Mouse (Mus musculus) embryonic facial prominence, embryonic 11.5 days (tissue): ENCODE results near the gene Cyp2w1. TPM values are rescaled to one million over a fixed set of nuclear protein-coding genes. Genes with fewer than 3 reads are reported as not detected.
"Not testable (repeated sequence)": the region's sequence is repeated elsewhere in the genome, so short reads cannot be mapped to it uniquely, and the experiment has no call there.

ENCODE experiments used
- ATAC-seq: fragments of 200-750 bp; cut with Nextera tagmentation; replicated peaks from 2 replicates; pipeline ENCODE4 v1.8.0; 2017; ENCODE audit warnings: low read depth; ENCODE audit not compliant: insufficient number of reproducible peaks, low FRiP score, low TSS enrichment
- DNase-seq: peaks from one replicate; pipeline ENCODE4 v3.0.0-alpha.2; 2015; ENCODE audit warnings: low spot score
- H3K27ac ChIP-seq: fragments of 300-500 bp; sonication (generic); replicated peaks from 2 replicates; pipeline ENCODE4 v1.5.1; 2014; ENCODE audit warnings: mild to moderate bottlenecking, low read depth, low read length, control low read depth
- H3K27me3 ChIP-seq: fragments of 300-500 bp; sonication (generic); 2 replicates; pipeline ENCODE4 v1.6.1; 2014; ENCODE audit warnings: mild to moderate bottlenecking, low read length, moderate library complexity, mixed read lengths; ENCODE audit not compliant: control insufficient read depth, insufficient read depth
- H3K36me3 ChIP-seq: fragments of 300-500 bp; sonication (generic); replicated peaks from 2 replicates; pipeline ENCODE4 v1.6.1; 2014; ENCODE audit warnings: low read depth, mild to moderate bottlenecking, low read length, moderate library complexity, mixed read lengths; ENCODE audit not compliant: control insufficient read depth, insufficient read depth
- H3K4me1 ChIP-seq: fragments of 300-500 bp; sonication (generic); 2 replicates; pipeline ENCODE4 v1.6.1; 2014; ENCODE audit warnings: low read length, mixed read lengths; ENCODE audit not compliant: control insufficient read depth, insufficient read depth
- H3K4me2 ChIP-seq: fragments of 300-500 bp; sonication (generic); 2 replicates; pipeline ENCODE4 v1.6.1; 2014; ENCODE audit warnings: low read depth, mild to moderate bottlenecking, control low read depth, low read length, moderate library complexity
- H3K4me3 ChIP-seq: fragments of 300-500 bp; sonication (generic); 2 replicates; pipeline ENCODE4 v1.5.1; 2014; ENCODE audit warnings: low read depth, low read length, control low read depth
- H3K9ac ChIP-seq: fragments of 300-500 bp; sonication (generic); replicated peaks from 2 replicates; pipeline ENCODE4 v1.6.1; 2014; ENCODE audit warnings: mild to moderate bottlenecking, control low read depth, low read length
- H3K9me3 ChIP-seq: fragments of 300-500 bp; sonication (generic); replicated peaks from 2 replicates; pipeline ENCODE4 v1.6.1; 2016; ENCODE audit warnings: mild to moderate bottlenecking, low read length, inconsistent platforms, mixed read lengths; ENCODE audit not compliant: control insufficient read depth
- WGBS: fragments of 180-500 bp; shearing (Covaris S2); extraction: QIAGEN DNeasy Blood & Tissue Kit; methylation state at CpG from one replicate; pipeline ENCODE4 v1.1.7; 2014; 5-methylcytosine and 5-hydroxymethylcytosine counted together
- polyA plus RNA-seq: library from polyadenylated mRNA; unstranded; fragments of >200 nt; fragmentation: Nextera tagmentation; extraction: Ambion mirVana; gene quantifications from 2 replicates; pipeline ENCODE4 v1.2.1, GENCODE M21; 2014

The Cyp2w1 gene
- polyA plus RNA-seq, 1 experiment from 2014 or later: 0.41 TPM

GRCm38 (mm10) chr5:139326111-139326696, 26.2 kb upstream of the Cyp2w1 start:
- Histone ChIP-seq H3K36me3 (no peaks in the 10 kb centered on the region), H3K9me3 (no peaks in the 10 kb centered on the region), H3K4me1 (no peaks in the 10 kb centered on the region), H3K27ac (no peak overlapping the region), H3K27me3 (peaks cover 27% of the 10 kb centered on the region), H3K4me3 (no peak overlapping the region), H3K9ac (no peak overlapping the region), H3K4me2 (no peak overlapping the region)
- DNase-seq (no peak), ATAC-seq (no peak)
- 70% methylated on average over 13 of the region's 13 CpGs for WGBS

DNA sequence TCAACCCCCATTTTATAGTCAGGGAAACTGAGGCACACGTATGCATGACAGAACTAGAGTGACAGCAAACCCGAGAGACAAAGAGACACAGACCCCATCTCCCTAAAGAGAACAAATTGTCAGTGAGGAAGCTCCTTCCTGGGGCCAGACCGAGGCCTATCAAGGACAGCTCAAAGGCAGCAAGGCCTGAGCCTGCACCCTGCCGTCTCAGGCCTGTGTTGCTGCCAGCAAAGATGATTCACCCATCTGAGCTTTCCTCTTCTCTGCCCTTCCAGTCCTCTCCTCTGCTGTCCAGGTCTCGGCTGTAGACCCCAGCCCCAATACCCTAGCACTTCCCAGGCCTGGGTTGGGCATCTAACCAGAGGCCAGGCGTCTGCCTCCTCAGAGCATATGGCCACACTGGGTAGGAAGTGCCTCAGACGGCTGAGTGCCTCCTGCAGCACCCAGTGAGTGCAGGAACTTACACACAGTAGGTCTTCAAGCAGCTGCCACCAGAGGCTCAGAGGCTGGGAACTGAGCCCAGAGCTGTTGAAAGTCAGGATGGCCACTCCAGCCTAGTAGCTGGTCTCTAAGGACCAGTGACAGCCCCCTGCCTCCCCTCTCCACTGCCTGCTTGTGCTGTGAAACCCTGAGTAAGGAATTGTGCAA, 25.3 kb upstream of the Cyp2w1 start:
- Histone ChIP-seq H3K4me3 (no peak overlapping the region), H3K27ac (no peak overlapping the region), H3K9me3 (no peaks in the 10 kb centered on the region), H3K36me3 (no peaks in the 10 kb centered on the region), H3K4me2 (no peak overlapping the region), H3K4me1 (no peaks in the 10 kb centered on the region), H3K9ac (no peak overlapping the region), H3K27me3 (peaks cover 27% of the 10 kb centered on the region)
- 73% methylated on average over 7 of the region's 7 CpGs for WGBS
- DNase-seq (no peak), ATAC-seq (no peak)

DNA sequence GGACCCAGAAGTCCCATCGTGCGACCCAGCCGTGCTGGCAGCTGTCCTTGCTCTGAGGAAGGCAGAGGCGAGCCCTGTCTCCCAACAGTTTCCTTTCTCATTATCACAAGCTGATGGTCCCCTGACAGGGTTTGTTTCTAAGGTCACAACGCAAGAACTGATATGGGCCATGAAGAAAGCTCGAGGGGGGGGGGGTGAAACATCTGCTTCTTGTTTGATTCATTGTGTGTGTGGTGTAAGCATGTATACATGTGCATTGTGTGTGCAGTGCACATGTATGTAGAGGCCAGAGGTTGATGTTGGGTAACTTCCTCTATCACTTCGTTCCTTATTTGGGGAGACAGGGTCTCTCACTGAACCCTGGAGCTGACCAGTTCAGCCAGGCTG, 24.8 kb upstream of the Cyp2w1 start:
- 76% methylated on average over 7 of the region's 7 CpGs for WGBS
- Histone ChIP-seq H3K27ac (no peak overlapping the region), H3K36me3 (no peaks in the 10 kb centered on the region), H3K4me2 (no peak overlapping the region), H3K27me3 (peaks cover 27% of the 10 kb centered on the region), H3K4me1 (no peaks in the 10 kb centered on the region), H3K9me3 (no peaks in the 10 kb centered on the region), H3K4me3 (no peak overlapping the region), H3K9ac (no peak overlapping the region)
- ATAC-seq: no peak
- no peak for DNase-seq

DNA sequence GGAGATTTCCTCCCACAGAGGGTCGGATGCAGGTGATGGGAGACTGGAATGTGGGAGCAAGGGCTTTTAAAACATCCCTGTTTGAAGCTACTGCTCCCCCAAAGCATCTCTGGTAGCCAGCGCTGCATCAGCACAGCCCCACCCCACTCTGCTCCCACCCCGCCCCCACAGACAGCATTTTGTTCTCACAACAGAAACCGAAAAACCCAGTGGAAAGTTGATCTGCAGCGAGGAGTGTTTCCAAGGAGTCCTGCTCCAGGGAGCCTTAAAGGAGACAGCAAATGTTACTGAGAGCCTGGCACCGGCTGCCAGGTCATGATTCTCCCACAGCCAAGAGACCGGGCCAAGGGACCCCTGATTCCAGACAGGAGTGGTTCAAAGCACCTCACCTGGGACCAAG, 21.7 kb upstream of the Cyp2w1 start:
- Histone ChIP-seq H3K9me3 (no peaks in the 10 kb centered on the region), H3K4me2 (no peak overlapping the region), H3K4me1 (no peaks in the 10 kb centered on the region), H3K27ac (no peak overlapping the region), H3K36me3 (no peaks in the 10 kb centered on the region), H3K4me3 (no peak overlapping the region), H3K27me3 (peaks cover 4% of the 10 kb centered on the region), H3K9ac (no peak overlapping the region)
- DNase-seq (no peak), ATAC-seq (no peak)
- 72% methylated on average over 7 of the region's 7 CpGs for WGBS

DNA sequence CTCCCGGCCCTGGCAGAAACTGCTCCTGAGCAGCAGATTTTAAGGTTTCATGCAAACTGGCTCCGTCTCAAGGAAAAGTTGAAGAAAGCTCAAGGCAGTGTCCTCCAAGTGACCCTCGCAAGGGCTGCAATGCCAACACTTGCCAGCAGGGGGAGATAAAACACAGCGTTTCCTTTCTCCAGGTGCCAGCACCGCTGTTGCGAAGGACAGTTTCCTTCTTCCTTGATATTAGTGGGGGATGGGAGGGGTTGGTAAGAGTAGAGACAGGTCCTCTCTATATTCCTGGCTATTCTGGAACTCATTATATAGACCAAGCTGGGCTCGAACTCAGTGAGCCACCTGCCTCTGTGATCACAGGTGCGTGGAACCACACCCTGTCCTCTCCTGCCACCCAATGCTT, 20.7 kb upstream of the Cyp2w1 start:
- peak; percentile 87 for DNase-seq

DNA sequence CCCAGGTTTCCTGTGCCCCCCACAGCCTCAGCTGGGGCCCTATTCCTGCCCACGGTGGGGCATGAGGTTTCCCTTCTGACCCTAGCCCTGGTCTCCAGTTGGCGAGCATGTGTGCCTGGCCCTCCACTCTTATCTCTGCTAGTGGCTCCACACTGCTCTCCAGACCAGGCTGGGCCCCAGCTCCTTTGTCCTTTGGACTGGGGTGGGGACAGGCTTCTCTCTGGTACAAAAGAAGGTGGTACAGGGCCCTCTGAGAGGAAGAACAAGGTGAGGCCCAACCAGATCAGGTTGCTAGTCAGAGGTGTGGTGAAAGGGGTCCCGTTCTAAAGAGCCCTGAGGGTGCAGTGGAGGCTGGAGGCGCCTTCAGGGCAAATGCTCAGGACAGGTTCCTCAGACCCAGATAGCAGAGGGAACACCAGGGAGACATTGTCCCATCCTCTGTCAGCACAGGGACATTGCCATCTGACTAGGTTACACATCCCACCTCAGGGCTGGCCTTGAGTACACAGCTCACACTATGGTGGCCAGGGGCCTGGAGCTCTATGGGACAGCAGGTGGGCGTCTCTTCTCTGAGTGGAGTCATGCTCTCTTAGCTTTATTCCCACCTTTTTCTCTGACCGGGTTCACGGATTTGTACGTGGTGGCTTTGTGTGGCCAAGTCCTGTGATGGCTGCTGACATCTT, 19.7 kb upstream of the Cyp2w1 start:
- ATAC-seq (no peak), DNase-seq (no peak)
- H3K36me3 ChIP-seq: peaks cover 2% of the 10 kb centered on the region; the same call in 1 of the 2 replicates
- H3K27ac ChIP-seq: no peak overlapping the region
- H3K9me3 ChIP-seq: no peaks in the 10 kb centered on the region
- no peaks in the 10 kb centered on the region for H3K27me3 ChIP-seq
- H3K4me1 ChIP-seq: no peaks in the 10 kb centered on the region
- no peak overlapping the region for H3K4me2 ChIP-seq
- no peak overlapping the region for H3K4me3 ChIP-seq
- 88% methylated on average over 8 of the region's 8 CpGs for WGBS
- H3K9ac ChIP-seq: no peak overlapping the region

More for the DNA sequence above, 20.7 kb upstream of the Cyp2w1 start:
- Histone ChIP-seq H3K36me3 (no peaks in the 10 kb centered on the region), H3K27me3 (no peaks in the 10 kb centered on the region), H3K4me3 (no peak overlapping the region), H3K9ac (no peak overlapping the region), H3K9me3 (no peaks in the 10 kb centered on the region), H3K4me1 (no peaks in the 10 kb centered on the region), H3K4me2 (no peak overlapping the region), H3K27ac (no peak overlapping the region)
- whole genome bisulfite sequencing: 15% methylated on average over 8 of the region's 8 CpGs
- no peak for ATAC-seq

DNA sequence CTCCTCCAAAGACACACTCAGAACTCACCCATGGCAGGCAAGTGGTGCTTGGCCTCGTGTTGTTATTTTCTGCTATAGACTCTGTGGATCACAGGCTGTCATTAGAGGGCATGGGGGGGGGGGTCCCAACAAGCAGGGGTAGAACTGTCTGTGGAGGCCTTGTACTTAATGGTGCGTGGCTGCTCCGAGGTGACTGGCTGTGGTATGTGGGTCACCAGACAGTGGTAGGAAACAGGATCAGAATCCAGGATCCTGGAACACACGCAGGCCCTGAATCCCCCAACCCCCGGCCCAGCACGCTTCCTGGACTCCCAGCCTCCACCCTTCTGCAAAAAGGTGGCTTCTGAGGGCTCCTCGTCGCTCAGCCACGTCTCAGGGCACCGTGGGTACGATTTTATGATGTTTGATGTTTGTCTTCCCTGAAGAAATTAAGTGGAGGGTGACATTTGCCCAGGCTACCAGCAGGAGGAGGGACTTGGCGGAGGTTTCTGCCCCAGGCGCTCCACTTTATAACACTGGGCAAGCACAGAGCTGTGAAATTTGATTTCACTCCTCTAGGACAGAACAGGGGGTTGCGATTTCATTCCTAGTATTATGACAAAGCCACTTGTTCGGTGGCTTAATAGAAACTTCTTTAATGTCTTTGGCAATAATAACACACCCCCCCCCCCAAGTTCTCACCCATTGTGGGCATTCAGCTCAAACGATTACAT, 19.0 kb upstream of the Cyp2w1 start:
- no peak overlapping the region for H3K9ac ChIP-seq
- no peak for DNase-seq
- no peaks in the 10 kb centered on the region for H3K27me3 ChIP-seq
- WGBS: 81% methylated on average over 16 of the region's 16 CpGs
- no peak overlapping the region for H3K4me2 ChIP-seq
- no peak overlapping the region for H3K4me3 ChIP-seq
- H3K9me3 ChIP-seq: no peaks in the 10 kb centered on the region
- no peak for ATAC-seq
- H3K36me3 ChIP-seq: peaks cover 3% of the 10 kb centered on the region
- H3K4me1 ChIP-seq: no peaks in the 10 kb centered on the region
- no peak overlapping the region for H3K27ac ChIP-seq

DNA sequence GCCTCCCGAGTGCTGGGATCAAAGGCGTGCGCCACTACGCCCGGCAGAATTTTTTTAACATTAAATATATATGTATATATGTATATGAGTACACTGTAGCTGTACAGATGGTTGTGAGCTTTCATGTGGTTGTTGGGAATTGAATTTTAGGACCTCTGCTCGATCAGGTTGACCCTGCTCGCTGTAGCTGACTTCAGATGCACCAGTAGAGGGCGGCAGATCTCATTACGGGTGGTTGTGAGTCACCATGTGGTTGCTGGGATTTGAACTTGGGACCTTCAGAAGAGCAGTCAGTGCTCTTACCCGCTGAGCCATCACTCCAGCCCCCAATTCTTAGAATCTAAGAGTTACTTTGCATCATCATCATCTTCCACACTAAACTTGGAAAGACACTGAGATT, 18.0 kb upstream of the Cyp2w1 start:
- 84% methylated on average over 10 of the region's 10 CpGs for WGBS
- H3K9me3 ChIP-seq, H3K27me3 ChIP-seq, H3K36me3 ChIP-seq, H3K4me3 ChIP-seq, H3K4me2 ChIP-seq, H3K4me1 ChIP-seq, H3K9ac ChIP-seq, ATAC-seq, DNase-seq, H3K27ac ChIP-seq: not testable (repeated sequence)
